Mouse (Mus musculus): ENCODE data around the gene Dpyd. TPM values are rescaled to one million over a fixed set of nuclear protein-coding genes. Genes with fewer than 3 reads are reported as not detected.

Gene Dpyd
- polyA plus RNA-seq, 1 experiment from 2014 or later = 3.6 TPM

DNA sequence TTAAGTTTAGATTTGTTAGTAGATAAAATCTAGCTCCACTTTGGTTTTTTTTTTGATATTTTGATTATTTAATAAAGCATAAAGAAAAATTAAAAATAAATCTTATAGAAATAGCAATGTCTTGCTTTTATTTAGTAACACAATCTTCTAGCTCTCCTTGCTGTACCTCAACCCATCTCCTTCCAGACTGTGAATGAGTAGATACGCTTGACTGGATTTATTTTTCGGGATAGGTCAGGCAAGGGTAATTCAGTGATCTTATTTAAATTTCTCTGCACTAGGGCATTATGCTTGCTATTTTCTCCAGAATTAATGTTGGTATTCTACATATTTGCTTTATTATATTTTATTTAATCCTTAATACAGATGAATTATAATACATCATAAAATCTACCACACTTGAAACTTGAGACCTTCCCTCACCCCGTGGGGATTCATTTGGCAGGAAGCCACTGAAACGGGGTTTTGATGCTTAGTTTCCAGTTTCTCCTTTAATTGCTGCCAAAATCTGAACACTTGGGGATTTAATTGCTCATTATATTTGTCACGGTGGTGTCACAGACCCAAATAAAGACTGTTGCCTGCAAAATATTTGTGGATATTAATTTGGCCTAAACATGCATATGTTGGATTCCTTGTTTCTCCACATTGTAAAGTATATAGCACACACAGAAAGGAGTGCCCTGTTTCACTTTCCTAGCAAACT lies 102.2 kb downstream of the Dpyd start:
- H3K27ac ChIP-seq (ENCODE audit: low read depth, low read length) = no peak overlapping the region
- peak; percentile 39; the same call in 1 of the 2 replicates for ATAC-seq (ENCODE audit: low FRiP score, low TSS enrichment)
- H3K9ac ChIP-seq (ENCODE audit: low read depth, low read length) = no peak overlapping the region
- no peak overlapping the region for H3K4me3 ChIP-seq (ENCODE audit: low read length)
- H3K9me3 ChIP-seq (ENCODE audit: control insufficient read depth, low read length) = no peaks in the 10 kb centered on the region
- H3K4me2 ChIP-seq (replicated peaks; ENCODE audit: low read depth, low read length) = no peak overlapping the region
- no peaks in the 10 kb centered on the region for H3K36me3 ChIP-seq (ENCODE audit: control insufficient read depth, insufficient read depth, low read length)
- WGBS = 33% methylated on average over 5 of the region's 5 CpGs
- no peaks in the 10 kb centered on the region for H3K27me3 ChIP-seq (ENCODE audit: control insufficient read depth, insufficient read depth, low read length)
- H3K4me1 ChIP-seq (ENCODE audit: control insufficient read depth, insufficient read depth, low read length) = no peaks in the 10 kb centered on the region; the same call in 1 of the 2 replicates

DNA sequence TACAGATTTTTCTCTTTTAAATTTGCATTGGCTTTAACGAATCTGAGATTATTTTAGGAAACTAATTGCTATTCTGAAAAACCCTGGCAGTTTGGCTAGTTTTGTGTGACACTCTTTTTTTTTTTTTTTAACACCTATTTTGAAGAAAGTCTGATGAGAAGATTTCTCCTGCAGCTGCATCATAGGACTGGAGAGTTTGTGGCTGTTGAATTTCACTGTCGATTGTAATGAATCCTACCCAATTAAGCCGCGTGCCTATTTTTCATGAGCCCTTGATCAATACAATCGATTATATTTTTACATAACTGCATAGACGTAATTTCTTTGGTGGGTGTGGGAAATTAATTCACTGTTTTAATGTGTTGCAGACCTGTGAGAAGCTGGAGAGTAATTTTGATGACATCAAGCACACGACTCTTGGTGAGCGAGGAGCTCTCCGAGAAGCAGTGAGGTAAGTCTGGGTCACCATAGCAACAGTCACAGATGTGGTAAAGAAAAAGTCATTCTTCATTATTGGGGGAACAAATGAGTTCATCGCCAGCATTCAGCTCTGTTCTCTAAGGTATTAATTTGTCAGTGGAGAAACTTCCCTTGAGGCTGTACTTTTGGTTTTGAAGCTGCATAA lies 112.3 kb downstream of the Dpyd start:
- H3K27ac ChIP-seq (ENCODE audit: low read depth, low read length) = no peak overlapping the region
- H3K9ac ChIP-seq (ENCODE audit: low read depth, low read length) = no peak overlapping the region
- H3K4me2 ChIP-seq (replicated peaks; ENCODE audit: low read depth, low read length) = no peak overlapping the region
- no peaks in the 10 kb centered on the region for H3K27me3 ChIP-seq (ENCODE audit: control insufficient read depth, insufficient read depth, low read length)
- ATAC-seq (ENCODE audit: low FRiP score, low TSS enrichment) = no peak
- no peak overlapping the region for H3K4me3 ChIP-seq (ENCODE audit: low read length)
- no peaks in the 10 kb centered on the region for H3K36me3 ChIP-seq (ENCODE audit: control insufficient read depth, insufficient read depth, low read length)
- 71% methylated on average over 10 of the region's 10 CpGs for WGBS
- no peaks in the 10 kb centered on the region for H3K9me3 ChIP-seq (ENCODE audit: control insufficient read depth, low read length)
- H3K4me1 ChIP-seq (ENCODE audit: control insufficient read depth, insufficient read depth, low read length) = no peaks in the 10 kb centered on the region

DNA sequence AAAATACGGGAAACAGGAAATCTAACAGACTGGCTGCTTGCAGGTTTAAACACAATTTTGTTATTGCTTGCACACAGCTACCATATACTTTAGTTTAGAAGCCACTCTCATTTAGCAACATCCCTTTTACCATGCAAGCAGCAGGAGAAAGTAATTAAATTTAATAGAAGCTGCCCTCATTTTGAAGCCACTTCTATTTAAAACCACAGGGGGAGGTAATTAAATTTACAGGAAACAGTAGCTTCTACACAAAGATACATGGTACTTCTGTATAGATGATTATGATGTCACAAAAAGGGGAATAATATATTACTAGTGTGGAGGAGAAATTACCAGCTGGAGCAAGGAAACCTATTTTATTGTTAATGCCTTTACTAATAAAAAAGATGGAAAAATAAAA lies 113.5 kb downstream of the Dpyd start:
- Histone ChIP-seq H3K4me2 (replicated peaks; ENCODE audit: low read depth, low read length) (no peak overlapping the region), H3K9ac (ENCODE audit: low read depth, low read length) (no peak overlapping the region), H3K4me1 (ENCODE audit: control insufficient read depth, insufficient read depth, low read length) (no peaks in the 10 kb centered on the region), H3K9me3 (ENCODE audit: control insufficient read depth, low read length) (no peaks in the 10 kb centered on the region), H3K36me3 (ENCODE audit: control insufficient read depth, insufficient read depth, low read length) (no peaks in the 10 kb centered on the region), H3K27me3 (ENCODE audit: control insufficient read depth, insufficient read depth, low read length) (no peaks in the 10 kb centered on the region), H3K4me3 (ENCODE audit: low read length) (no peak overlapping the region), H3K27ac (ENCODE audit: low read depth, low read length) (no peak overlapping the region)
- ATAC-seq (ENCODE audit: low FRiP score, low TSS enrichment) = no peak
- 40% methylated on average over 1 of the region's 1 CpGs for WGBS

DNA sequence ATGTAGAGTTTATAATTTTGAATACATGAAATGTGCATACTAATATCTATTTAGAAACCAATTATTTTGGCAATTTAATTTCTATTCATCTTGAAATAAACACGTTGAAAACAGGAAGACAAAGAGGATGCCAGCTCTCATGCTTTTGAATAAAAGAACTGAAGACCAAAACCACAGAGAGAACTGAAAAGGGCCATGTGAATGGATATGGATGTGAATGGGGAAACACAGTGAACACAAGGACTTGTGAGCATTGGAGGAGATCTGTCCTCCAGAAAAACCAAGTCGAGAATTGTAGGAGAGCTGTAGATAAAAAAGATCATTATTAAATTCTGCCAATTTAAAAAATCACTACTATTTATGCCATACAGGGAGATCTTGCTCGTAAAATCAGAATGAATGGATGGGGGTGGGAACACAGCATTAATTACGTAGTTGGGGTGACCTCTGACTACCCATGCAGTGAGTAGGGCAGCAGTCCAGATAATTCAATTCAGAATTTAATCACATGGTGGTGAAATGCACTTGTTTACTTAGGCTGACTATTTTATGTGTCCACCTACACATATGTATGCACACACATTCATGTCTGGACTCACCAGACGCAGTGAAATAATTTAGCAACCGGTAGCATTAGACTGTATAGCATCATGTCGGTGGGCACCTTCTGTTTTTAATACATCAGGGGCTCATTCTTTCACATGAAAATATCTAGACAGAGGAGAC lies 114.3 kb downstream of the Dpyd start:
- Histone ChIP-seq H3K9ac (ENCODE audit: low read depth, low read length) (no peak overlapping the region), H3K27me3 (ENCODE audit: control insufficient read depth, insufficient read depth, low read length) (no peaks in the 10 kb centered on the region), H3K9me3 (ENCODE audit: control insufficient read depth, low read length) (no peaks in the 10 kb centered on the region), H3K4me1 (ENCODE audit: control insufficient read depth, insufficient read depth, low read length) (no peaks in the 10 kb centered on the region), H3K4me2 (replicated peaks; ENCODE audit: low read depth, low read length) (no peak overlapping the region), H3K36me3 (ENCODE audit: control insufficient read depth, insufficient read depth, low read length) (no peaks in the 10 kb centered on the region), H3K27ac (ENCODE audit: low read depth, low read length) (no peak overlapping the region), H3K4me3 (ENCODE audit: low read length) (no peak overlapping the region)
- ATAC-seq (ENCODE audit: low FRiP score, low TSS enrichment) = no peak
- 53% methylated on average over 7 of the region's 7 CpGs for WGBS

DNA sequence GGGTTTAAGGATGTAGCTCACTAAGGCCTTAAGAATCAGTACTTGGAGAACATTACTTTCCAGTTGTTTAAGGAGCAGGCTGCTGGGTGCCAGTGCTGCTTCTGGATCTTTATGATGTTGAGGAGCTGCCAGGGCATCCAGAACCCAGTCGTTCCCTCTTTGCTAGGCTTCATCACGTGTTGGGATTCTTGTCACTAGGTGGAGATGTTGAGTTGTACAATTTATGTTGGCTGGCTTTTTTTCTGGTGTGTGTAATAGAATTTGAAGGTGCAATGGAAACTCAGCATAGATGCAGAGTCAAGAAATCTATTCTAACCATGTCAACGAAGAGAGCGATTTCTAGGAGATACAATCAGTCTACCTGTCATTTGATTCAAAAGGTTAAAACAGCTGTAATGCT lies 118.9 kb downstream of the Dpyd start:
- Histone ChIP-seq H3K4me2 (replicated peaks; ENCODE audit: low read depth, low read length) (no peak overlapping the region), H3K36me3 (ENCODE audit: control insufficient read depth, insufficient read depth, low read length) (no peaks in the 10 kb centered on the region), H3K9me3 (ENCODE audit: control insufficient read depth, low read length) (no peaks in the 10 kb centered on the region), H3K4me1 (ENCODE audit: control insufficient read depth, insufficient read depth, low read length) (no peaks in the 10 kb centered on the region), H3K4me3 (ENCODE audit: low read length) (no peak overlapping the region), H3K27ac (ENCODE audit: low read depth, low read length) (no peak overlapping the region), H3K27me3 (ENCODE audit: control insufficient read depth, insufficient read depth, low read length) (no peaks in the 10 kb centered on the region), H3K9ac (ENCODE audit: low read depth, low read length) (no peak overlapping the region)
- WGBS = 51% methylated on average over 4 of the region's 4 CpGs
- ATAC-seq (ENCODE audit: low FRiP score, low TSS enrichment) = no peak

DNA sequence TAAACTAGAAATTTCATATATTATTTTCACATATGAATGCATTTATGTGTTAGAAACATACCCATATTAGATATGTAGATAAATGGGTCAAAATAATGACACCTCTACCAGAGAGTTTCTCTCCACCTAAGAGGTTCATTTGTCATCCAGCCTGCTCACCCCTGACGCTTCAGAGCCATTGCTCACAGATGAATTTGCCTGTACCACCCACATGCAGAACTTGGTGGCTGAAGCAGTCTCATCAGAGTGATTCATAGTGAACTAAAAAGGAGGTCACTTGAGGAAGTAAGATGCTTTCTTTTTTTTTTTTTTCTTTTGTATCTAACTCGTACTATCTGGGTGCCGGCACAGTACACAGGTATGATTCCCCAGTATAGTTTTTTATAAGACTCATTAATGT lies 188.3 kb downstream of the Dpyd start:
- Histone ChIP-seq H3K36me3 (ENCODE audit: control insufficient read depth, insufficient read depth, low read length) (no peaks in the 10 kb centered on the region), H3K27ac (ENCODE audit: low read depth, low read length) (no peak overlapping the region), H3K9ac (ENCODE audit: low read depth, low read length) (no peak overlapping the region), H3K27me3 (ENCODE audit: control insufficient read depth, insufficient read depth, low read length) (no peaks in the 10 kb centered on the region), H3K4me3 (ENCODE audit: low read length) (no peak overlapping the region), H3K9me3 (ENCODE audit: control insufficient read depth, low read length) (no peaks in the 10 kb centered on the region), H3K4me2 (replicated peaks; ENCODE audit: low read depth, low read length) (no peak overlapping the region), H3K4me1 (ENCODE audit: control insufficient read depth, insufficient read depth, low read length) (no peaks in the 10 kb centered on the region)
- ATAC-seq (ENCODE audit: low FRiP score, low TSS enrichment) = no peak
- WGBS = 81% methylated on average over 3 of the region's 3 CpGs

DNA sequence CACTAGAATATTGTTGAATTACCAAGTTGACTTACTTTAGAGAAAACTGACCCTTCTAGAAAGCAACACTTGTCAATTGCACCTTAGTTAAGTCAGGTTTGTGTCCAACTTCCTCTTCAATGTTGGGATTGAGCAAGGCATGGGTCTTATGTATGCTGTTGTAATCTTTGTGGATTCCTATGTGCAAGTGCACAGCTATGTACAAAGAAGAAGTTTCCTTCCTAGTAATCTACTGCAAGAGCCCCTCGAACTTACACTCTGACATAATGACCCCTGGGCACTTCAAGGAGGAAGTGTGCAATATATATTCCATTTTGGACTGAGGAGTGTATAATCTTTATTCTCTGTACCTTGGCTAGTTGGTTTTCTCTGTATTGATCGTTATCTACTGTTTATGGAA lies 191.7 kb downstream of the Dpyd start:
- no peak overlapping the region for H3K4me3 ChIP-seq (ENCODE audit: low read length)
- WGBS = 80% methylated on average over 2 of the region's 2 CpGs
- no peaks in the 10 kb centered on the region for H3K27me3 ChIP-seq (ENCODE audit: control insufficient read depth, insufficient read depth, low read length)
- no peaks in the 10 kb centered on the region for H3K9me3 ChIP-seq (ENCODE audit: control insufficient read depth, low read length)
- H3K4me1 ChIP-seq (ENCODE audit: control insufficient read depth, insufficient read depth, low read length) = no peaks in the 10 kb centered on the region
- ATAC-seq (ENCODE audit: low FRiP score, low TSS enrichment) = no peak
- no peaks in the 10 kb centered on the region for H3K36me3 ChIP-seq (ENCODE audit: control insufficient read depth, insufficient read depth, low read length)
- H3K4me2 ChIP-seq (replicated peaks; ENCODE audit: low read depth, low read length) = no peak overlapping the region
- H3K27ac ChIP-seq (ENCODE audit: low read depth, low read length) = no peak overlapping the region
- H3K9ac ChIP-seq (ENCODE audit: low read depth, low read length) = no peak overlapping the region

DNA sequence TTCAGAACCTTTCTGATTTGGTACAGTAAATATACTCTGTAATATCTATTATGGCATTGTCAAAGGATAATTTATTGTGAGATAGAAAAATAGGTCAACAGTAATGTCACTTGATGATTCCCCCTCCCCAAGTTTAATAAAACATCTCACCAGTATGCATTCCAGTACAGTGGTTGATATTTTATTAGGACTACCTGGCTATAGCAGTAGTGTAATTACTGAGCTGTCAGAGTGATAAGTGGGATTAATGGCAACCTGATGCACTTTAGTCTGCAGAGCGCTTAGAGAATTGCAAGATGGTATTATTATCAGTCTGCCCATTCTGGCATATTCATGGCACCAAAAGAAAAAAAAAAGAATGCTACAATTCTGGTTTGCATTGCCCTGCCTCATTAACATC lies 194.2 kb downstream of the Dpyd start:
- H3K4me2 ChIP-seq (replicated peaks; ENCODE audit: low read depth, low read length) = no peak overlapping the region
- WGBS = 54% methylated on average over 1 of the region's 1 CpGs
- no peaks in the 10 kb centered on the region for H3K36me3 ChIP-seq (ENCODE audit: control insufficient read depth, insufficient read depth, low read length)
- no peak overlapping the region for H3K4me3 ChIP-seq (ENCODE audit: low read length)
- no peaks in the 10 kb centered on the region for H3K9me3 ChIP-seq (ENCODE audit: control insufficient read depth, low read length)
- no peaks in the 10 kb centered on the region for H3K4me1 ChIP-seq (ENCODE audit: control insufficient read depth, insufficient read depth, low read length)
- H3K27ac ChIP-seq (ENCODE audit: low read depth, low read length) = no peak overlapping the region
- H3K27me3 ChIP-seq (ENCODE audit: control insufficient read depth, insufficient read depth, low read length) = no peaks in the 10 kb centered on the region
- no peak overlapping the region for H3K9ac ChIP-seq (ENCODE audit: low read depth, low read length)
- ATAC-seq (ENCODE audit: low FRiP score, low TSS enrichment) = no peak

DNA sequence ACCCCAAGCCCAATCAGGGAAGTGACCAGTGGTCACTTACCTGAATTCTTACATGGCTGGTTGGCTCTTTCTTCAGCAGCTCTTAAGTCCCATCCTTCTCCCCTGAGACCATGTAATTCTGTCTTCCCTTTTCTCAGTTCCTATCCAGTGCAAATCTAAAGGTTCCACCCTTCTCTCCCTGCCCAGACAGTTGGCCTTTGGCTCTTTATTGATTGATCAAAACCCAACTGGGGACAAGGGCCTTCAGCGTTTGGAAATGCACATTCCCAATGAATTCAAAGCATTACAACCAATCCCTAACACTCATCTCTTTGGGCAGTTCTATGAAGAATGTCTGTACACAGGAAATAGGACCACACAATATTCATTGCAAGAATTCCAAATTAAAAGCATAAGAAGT lies 251.0 kb downstream of the Dpyd start:
- no peaks in the 10 kb centered on the region for H3K4me1 ChIP-seq (ENCODE audit: control insufficient read depth, insufficient read depth, low read length)
- H3K27ac ChIP-seq (ENCODE audit: low read depth, low read length) = no peak overlapping the region
- WGBS = 81% methylated on average over 1 of the region's 1 CpGs
- no peak overlapping the region for H3K4me2 ChIP-seq (replicated peaks; ENCODE audit: low read depth, low read length)
- no peaks in the 10 kb centered on the region for H3K9me3 ChIP-seq (ENCODE audit: control insufficient read depth, low read length)
- no peak for ATAC-seq (ENCODE audit: low FRiP score, low TSS enrichment)
- no peak overlapping the region for H3K9ac ChIP-seq (ENCODE audit: low read depth, low read length)
- no peaks in the 10 kb centered on the region for H3K27me3 ChIP-seq (ENCODE audit: control insufficient read depth, insufficient read depth, low read length)
- no peaks in the 10 kb centered on the region for H3K36me3 ChIP-seq (ENCODE audit: control insufficient read depth, insufficient read depth, low read length)
- no peak overlapping the region for H3K4me3 ChIP-seq (ENCODE audit: low read length)
